Mouse (Mus musculus) layer of hippocampus, adult 2 months (tissue): ENCODE measurements around the gene Myef2. TPM values are rescaled to one million over a fixed set of nuclear protein-coding genes. Genes with fewer than 3 reads are reported as not detected.

Experiments
- DNase-seq, 2 experiments: peaks; one replicate each; pipeline ENCODE4 v3.0.0; 2022; ENCODE audit warnings: low spot score in 2 of 2
- H3K27ac ChIP-seq: fragments of 200-600 bp; 2 replicates; pipeline ENCODE4 v1.8.1; 2022
- H3K4me3 ChIP-seq: fragments of 200-600 bp; 2 replicates; pipeline ENCODE4 v1.8.1; 2022; ENCODE audit warnings: mild to moderate bottlenecking
- CTCF ChIP-seq: fragments of 200-600 bp; conservative IDR thresholded peaks from 2 replicates; pipeline ENCODE4 v1.8.1; 2022; ENCODE audit warnings: antibody characterized with exemption, mild to moderate bottlenecking, moderate library complexity
- total RNA-seq, 2 experiments: library from RNA; stranded (reverse); gene quantifications; 2 replicates each; pipeline ENCODE4 v1.2.3; 2021

Gene Myef2
- total RNA-seq, 2 experiments from 2014 or later = 105 to 108 TPM

GRCm38 (mm10) chr2:125055316-125055903, 68.1 kb downstream of the Myef2 start:
- DNase-seq = peak; percentile 46 to 58
- Histone ChIP-seq H3K4me3 (no peak overlapping the region), H3K27ac (peak overlapping the region; percentile 81)
- TF ChIP-seq CTCF = peak; percentile 66

Other genes starting within 250 kb of the Myef2 start
- gene Slc24a5, start 55.5 kb downstream of the Myef2 start, total RNA-seq = under 1 TPM; 0.47 to 0.61 TPM
- gene Ctxn2, start 13.0 kb upstream of the Myef2 start, total RNA-seq = 10 to 100 TPM; 11.2 to 16.0 TPM
- under 1 TPM in 1 of 2 experiments, not detected in 1; 0.08 TPM for gene Slc12a1, start 28.8 kb upstream of the Myef2 start, total RNA-seq
- gene Dut, start 123.5 kb upstream of the Myef2 start, total RNA-seq = 10 to 100 TPM; 27.1 to 28.4 TPM